Mouse (Mus musculus) heart, postnatal 36 days (tissue): ENCODE results near the gene Exoc7. TPM values are rescaled to one million over a fixed set of nuclear protein-coding genes. Genes with fewer than 3 reads are reported as not detected.
A peak's percentile ranks its signal among the peaks of the same experiment; 100 is the strongest.
"Not testable (repeated sequence)": the region's sequence is repeated elsewhere in the genome, so short reads cannot be mapped to it uniquely, and the experiment has no call there.

ENCODE experiments used
- DNase-seq, 2 experiments: peaks; one replicate each; pipeline ENCODE4 v3.0.0; 2021 to 2022
- intact Hi-C: fragments of 180-260 bp; cut with DNase I; formaldehyde crosslinking; loops from one replicate; pipeline ENCODE4 v1.15.1; 2025
- total RNA-seq, 2 experiments: library from RNA; stranded (reverse); gene quantifications; 2 replicates each; pipeline ENCODE4 v1.2.3; 2021

Gene Exoc7
- total RNA-seq, 2 experiments from 2014 or later: 56.4 to 60.9 TPM

GRCm38 (mm10) chr11:116282089-116282488, 24.9 kb downstream of the Exoc7 start:
- no peak for DNase-seq
- intact Hi-C loops: no loop called here

GRCm38 (mm10) chr11:116281671-116282070, 25.4 kb downstream of the Exoc7 start:
- no peak for DNase-seq
- intact Hi-C loops: no loop called here

DNA sequence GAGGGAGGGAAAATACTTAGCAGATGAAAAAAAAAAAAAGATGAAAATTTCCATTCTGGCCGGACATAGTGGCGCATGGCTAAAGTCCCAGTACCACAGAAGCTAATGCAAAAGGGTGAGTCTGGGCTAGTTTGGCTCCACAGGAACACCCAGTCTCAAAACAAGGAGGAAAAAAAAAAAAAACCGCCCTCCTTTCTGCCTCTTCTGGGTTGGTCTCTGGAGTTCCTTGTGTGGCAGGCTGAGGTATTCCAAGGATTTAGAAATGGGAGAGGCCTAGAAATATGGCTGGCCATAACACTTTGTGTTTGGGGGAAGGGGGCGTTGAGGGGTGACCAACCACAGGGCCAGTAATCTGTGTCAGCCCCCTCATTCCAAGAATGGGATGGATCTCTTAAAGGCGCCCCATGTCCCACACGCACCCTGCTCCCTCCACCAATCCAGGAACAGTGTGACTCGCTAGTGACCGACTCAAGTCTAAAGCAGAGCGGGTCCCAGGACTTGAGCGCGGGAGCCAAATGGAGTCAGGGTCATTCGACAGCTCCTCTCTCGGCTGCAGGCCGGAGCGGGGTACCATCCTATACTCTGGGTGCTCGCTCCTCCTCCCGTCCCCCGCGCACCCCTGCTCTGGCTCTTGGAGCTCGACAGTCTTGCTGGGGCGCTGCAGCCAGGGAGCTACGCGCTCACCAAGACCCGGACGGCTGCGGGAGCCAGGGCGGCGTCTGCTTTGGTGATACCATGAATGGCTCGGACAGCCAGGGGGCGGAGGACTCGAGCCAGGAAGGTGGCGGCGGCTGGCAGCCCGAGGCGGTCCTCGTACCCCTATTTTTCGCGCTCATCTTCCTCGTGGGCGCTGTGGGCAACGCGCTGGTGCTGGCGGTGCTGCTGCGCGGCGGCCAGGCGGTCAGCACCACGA, 26.0 kb downstream of the Exoc7 start, which contains the start of gene Galr2:
Gene Galr2 (plus strand): TSS at position 189 of the 913 bp plus-strand sequence.
- intact Hi-C loops: no loop called here
- no peak for DNase-seq

- intact Hi-C loops, DNase-seq: not testable (repeated sequence)
These were observed 29.8 kb downstream of the Exoc7 start for GRCm38 (mm10) chr11:116277184-116277583.

DNA sequence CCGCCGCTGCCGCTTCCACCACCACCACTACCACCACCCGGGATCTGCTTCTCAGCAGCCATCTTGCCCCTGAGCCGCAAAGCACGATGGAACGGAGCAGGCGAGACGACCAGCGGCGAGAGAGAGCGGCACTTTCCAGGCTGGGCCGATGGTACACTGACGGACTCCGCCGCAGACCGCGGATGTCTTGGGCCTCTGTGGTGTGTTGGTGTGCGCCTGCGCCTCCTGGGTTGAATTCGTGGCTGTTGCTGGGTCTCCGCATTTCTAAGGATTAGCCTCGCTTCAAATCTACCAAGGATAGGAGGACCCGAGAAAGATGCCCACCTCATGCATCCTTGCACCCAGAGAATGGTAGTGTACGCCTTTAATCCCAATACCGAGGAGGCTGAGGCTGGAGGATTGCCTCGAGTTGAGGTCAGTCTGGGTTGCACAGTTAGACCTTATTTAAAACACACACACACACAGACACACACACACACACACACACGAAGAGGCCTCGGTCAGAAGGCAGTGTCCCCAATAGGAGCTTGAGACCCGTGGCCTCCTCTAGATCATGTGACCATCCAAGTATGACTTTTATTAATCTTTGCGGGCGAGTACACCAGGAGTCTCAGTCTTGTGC, 32.9 kb downstream of the Exoc7 start, which contains the start of gene Srp68:
Gene Srp68 (minus strand): TSS at position 173 of the 622 bp plus-strand sequence.
- DNase-seq: peak; percentile 92 to 93
- intact Hi-C loops: loop anchor here (2.0 to 5.0 kb wide), 2 partner anchors 33 to 107 kb away; partner anchors contain the start of genes Exoc7 and Fbf1

- no peak for DNase-seq
- intact Hi-C loops: loop anchor here (2.0 to 5.0 kb wide), 2 partner anchors 33 to 106 kb away; partner anchors contain the start of genes Exoc7 and Fbf1
These were observed 33.5 kb downstream of the Exoc7 start for GRCm38 (mm10) chr11:116273469-116274044.

DNA sequence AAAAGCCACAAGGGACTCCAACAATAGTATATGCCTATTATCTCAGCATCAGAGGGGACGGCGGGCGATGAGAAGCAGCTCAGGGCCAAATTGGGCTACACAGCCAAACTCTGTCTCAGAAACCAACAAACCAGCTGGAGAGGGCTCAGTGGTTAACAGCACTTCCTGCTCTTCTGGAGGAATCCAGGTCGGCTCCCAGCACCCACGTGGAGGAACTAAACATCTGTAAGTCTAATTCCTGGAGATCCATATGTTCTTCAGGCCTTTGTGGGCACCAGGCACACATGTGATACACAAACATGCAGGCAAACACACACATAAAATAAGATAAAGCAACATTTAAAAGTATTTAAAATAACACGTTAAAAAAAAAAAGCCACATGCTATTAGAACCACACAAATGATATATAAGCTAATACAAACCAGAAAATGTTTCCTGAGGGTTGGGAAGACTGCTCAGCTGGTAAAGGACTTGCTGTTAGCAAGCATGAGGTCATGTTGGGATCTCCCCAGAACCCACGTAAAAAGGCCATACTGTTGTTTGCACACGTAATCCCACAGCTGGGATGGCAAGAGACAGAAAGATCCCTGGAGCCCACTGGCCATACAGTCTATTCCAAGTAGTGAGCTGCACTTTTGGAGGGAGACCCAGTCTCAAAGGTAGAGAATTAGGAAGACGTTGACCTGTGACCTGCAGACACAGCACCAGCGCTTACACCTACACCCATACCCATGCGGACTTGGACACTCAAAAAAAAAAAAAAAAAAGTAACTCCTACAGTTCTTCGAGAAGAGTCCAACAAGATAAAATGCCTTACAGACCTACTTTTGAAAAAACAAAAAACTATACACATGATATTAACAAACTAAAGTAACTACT, 34.2 kb downstream of the Exoc7 start:
- intact Hi-C loops: loop anchor here (5.0 kb wide), 1 partner anchor 106 kb away; the partner anchor contains the start of gene Fbf1
- no peak for DNase-seq

DNA sequence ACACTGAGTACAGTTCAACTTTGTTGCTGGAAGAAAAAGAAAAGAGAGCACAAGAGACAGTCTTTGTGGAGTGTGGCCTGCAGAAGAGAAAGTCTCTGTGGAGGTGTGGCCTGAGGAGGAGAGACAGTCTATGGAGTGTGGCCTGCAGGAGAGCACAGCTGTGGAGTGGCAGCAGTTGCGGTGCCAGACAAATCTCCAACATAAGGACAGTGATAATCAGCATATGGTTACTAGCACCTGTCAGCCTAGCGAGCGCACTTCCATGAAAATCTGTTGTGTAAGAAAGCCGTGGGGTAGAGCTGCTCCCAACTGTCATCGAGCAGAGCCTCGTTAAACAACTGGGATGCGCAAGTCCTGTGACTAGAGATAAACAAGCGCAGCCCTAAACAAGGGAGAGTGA, 37.5 kb downstream of the Exoc7 start:
- no peak for DNase-seq
- intact Hi-C loops: no loop called here

DNA sequence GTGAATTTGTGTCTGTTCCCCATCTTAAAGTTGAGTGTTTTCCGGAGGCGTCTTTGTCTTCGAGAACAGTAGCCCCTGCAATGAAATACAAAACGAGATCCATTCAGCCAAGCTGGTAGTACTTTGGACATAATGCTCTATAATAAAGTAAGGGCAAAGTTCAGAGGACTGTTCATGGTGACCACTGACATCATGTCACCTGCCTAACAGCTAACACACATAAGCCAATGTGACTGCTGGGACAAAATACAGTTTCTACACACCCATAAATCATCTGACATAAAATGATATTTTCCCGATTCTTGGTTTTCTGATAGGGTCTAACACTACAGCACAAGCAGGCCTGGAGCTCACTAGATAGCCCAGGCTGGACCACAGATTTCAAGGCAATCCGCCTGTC, 38.7 kb downstream of the Exoc7 start:
- DNase-seq: no peak
- intact Hi-C loops: no loop called here

- intact Hi-C loops: no loop called here
- DNase-seq: no peak
These were observed 39.4 kb downstream of the Exoc7 start for GRCm38 (mm10) chr11:116267637-116268036.

DNA sequence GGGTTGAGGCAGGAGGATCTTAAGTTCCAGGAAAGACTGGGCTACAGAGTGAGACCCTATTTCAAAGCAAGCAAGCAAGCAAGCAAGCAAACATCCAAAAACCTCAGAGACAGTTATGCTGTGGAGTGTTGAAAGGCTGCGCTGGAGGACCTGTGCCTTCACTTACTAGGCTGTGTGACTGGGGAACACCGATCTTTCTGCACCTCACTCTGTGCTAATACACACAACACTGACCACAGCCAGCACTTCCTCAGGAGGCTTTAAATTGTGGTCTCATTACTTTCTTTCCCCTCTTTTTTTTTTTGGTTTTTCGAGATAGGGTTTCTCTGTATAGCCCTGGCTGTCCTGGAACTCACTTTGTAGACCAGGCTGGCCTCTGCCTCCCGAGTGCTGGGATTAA, 41.2 kb downstream of the Exoc7 start:
- no peak for DNase-seq

GRCm38 (mm10) chr11:116265352-116265751, 41.7 kb downstream of the Exoc7 start:
- DNase-seq: no peak
- intact Hi-C loops: no loop called here

More for the DNA sequence above, 41.2 kb downstream of the Exoc7 start:
- intact Hi-C loops: no loop called here

- intact Hi-C loops: no loop called here
- DNase-seq: no peak
These were observed 46.8 kb downstream of the Exoc7 start for GRCm38 (mm10) chr11:116260259-116260658.

DNA sequence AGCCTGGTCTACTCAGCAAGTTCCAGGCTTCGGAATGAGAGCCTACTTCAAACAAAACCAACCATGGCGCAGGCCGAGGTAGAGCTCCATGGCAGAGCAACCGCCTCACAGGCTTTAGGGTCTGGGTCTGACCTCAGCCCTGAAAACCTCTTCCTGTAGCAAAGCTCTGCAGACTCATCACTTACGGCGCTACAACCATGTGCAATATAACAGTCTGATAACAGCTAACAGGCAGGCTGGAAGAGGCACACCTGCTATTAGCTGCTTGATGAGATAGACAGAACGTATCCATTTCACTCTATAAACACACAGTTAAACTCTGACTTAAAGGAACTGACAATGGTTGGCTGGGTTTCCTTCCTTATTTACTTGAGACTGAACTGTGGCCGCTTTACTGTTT, 47.6 kb downstream of the Exoc7 start:
- intact Hi-C loops: no loop called here
- no peak for DNase-seq

GRCm38 (mm10) chr11:116255982-116256675, 50.9 kb downstream of the Exoc7 start:
- no peak for DNase-seq
- intact Hi-C loops: no loop called here

- DNase-seq: no peak
- intact Hi-C loops: no loop called here
These were observed 51.7 kb downstream of the Exoc7 start for GRCm38 (mm10) chr11:116255090-116255981.

DNA sequence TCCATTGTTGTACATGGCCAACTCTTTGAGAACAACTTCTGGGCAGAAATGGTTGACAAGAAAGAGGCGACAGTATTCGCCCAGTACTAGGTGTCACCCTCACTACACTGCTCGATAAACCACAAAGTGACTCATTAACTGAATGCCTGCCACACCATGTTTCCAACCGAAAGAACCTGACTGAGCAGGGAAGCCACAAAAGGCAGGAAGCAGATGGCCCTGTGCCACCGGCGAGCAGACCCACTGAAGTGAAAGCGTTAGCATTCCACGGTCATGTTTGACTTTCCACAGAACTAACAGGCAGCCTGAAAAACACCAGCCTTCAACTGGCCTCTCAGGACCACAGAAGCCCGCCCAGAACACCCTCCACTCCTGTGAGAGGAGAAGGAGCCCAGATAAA, 52.4 kb downstream of the Exoc7 start:
- DNase-seq: no peak
- intact Hi-C loops: no loop called here

- intact Hi-C loops: no loop called here
- no peak for DNase-seq
These were observed 53.9 kb downstream of the Exoc7 start for GRCm38 (mm10) chr11:116253076-116253600.
